Mouse (Mus musculus): ENCODE measurements around the gene Acad11.

- no peak for TF ChIP-seq CTCF (IDR thresholded peaks at IDR 0.05; ENCODE audit: low read depth, low read length)
- no peak for TF ChIP-seq POLR2A (IDR thresholded peaks at IDR 0.05; ENCODE audit: extremely low read depth, insufficient read depth, low read length)
Measured at GRCm38 (mm10) chr9:104070863-104071604, 7.9 kb downstream of the Acad11 start.

Data from liver, adult 2 months (tissue).